Mouse (Mus musculus): ENCODE data around the gene Hdac7. TPM values are rescaled to one million over a fixed set of nuclear protein-coding genes. Genes with fewer than 3 reads are reported as not detected.

The Hdac7 gene
- polyA plus RNA-seq, 1 experiment from 2014 or later: 5.3 TPM

DNA sequence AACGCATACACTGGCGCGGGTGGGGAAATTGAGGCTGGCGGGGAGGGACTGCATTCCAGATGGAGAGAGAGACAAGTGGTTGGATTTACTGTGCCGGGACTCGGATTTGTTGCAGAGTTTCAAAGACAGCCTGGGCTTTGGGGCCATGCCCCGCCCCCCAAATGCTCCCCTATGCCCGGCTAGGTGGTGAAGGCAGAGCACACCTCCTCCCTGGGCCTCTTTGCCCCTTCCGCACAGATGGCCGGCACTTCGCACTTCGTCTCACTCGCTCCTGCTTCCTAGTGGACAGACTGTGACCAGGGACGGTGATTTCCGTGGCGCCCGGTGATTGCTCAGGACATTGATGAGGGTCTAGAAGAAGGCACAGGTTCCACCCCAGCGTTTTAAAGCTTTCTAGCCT lies 76.1 kb downstream of the Hdac7 start:
- ATAC-seq (no peak), DNase-seq (no peak)
- peak overlapping the region; percentile 67 for H3K9ac ChIP-seq (replicated peaks)
- peaks cover 14% of the 10 kb centered on the region for H3K27me3 ChIP-seq (ENCODE audit: insufficient read depth, low read length)
- TF ChIP-seq CTCF (IDR thresholded peaks at IDR 0.05; ENCODE audit: low read depth) (peak; percentile 23; the same call in 1 of the 2 replicates), EP300 (IDR thresholded peaks at IDR 0.05; ENCODE audit: low read depth) (no peak)
- WGBS (ENCODE audit: insufficient replicate concordance): 2% methylated on average over 18 of the region's 18 CpGs
- H3K36me3 ChIP-seq (replicated peaks; ENCODE audit: insufficient read depth, low read length): no peaks in the 10 kb centered on the region
- peak overlapping the region; percentile 51 for H3K4me3 ChIP-seq (ENCODE audit: low read depth, low read length)
- no peaks in the 10 kb centered on the region for H3K9me3 ChIP-seq (ENCODE audit: low read length)
- peak overlapping the region; percentile 74 for H3K27ac ChIP-seq (ENCODE audit: low read depth)
- H3K4me1 ChIP-seq (ENCODE audit: insufficient read depth): peaks cover 29% of the 10 kb centered on the region
- H3K4me2 ChIP-seq (ENCODE audit: low read depth, low read length): peak overlapping the region; percentile 84

DNA sequence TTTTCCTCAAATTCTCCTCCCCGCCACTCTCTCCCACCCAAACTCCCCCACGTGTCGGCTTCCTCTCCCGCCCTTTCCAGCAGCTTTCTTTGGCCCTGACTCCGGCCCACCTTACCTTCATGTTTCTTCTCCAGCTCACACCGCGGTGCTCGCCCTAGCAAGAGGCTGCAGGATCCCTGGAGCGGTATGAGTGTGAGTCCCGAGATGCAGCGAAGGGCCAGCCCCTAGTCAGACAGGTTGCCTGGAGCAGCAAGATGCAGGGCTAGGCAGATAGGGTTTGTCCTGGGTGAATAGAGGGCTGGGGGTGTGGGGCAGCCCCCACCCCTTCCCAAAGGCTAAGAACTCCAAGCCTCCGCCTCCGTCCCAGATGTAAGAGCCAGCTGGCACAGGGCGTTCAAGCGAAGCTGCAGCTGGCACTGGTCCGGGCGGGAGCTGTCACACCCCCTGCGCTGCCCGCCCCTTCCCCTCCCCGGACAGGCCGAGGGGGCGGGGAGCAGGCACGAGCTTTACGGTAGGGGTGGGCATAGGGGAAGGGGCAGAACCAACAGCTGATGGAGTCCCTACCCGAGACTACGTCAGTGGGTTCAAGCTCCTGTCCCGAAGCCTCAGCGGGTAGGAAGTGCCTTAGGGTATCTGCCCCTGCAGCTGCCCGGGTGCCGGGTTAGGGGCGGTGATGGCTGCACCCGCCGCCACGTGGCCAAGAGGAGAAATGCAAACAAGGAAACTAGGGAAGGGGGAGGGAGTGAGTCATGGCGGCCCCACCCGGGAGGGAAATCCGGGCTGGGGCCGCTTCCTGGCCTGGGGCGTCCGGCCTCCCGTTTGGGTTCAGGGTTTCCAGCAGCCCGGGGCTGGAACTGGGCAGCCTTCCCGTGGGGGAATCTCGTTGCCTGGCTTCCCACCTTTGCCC lies 76.8 kb downstream of the Hdac7 start, which contains the start of gene Rapgef3:
Gene Rapgef3 (minus strand): TSS at position 693 of the 907 bp plus-strand sequence.
- peak within 1 kb of the TSS; percentile 84 for H3K4me2 ChIP-seq (ENCODE audit: low read depth, low read length)
- H3K27ac ChIP-seq (ENCODE audit: low read depth): peak within 1 kb of the TSS; percentile 74
- H3K27me3 ChIP-seq (ENCODE audit: insufficient read depth, low read length): peaks cover 14% of the 10 kb centered on the region
- no peaks in the 10 kb centered on the region for H3K36me3 ChIP-seq (replicated peaks; ENCODE audit: insufficient read depth, low read length)
- peak within 1 kb of the TSS; percentile 67 for H3K9ac ChIP-seq (replicated peaks)
- no peaks in the 10 kb centered on the region for H3K9me3 ChIP-seq (ENCODE audit: low read length)
- peak within 1 kb of the TSS; percentile 51 for H3K4me3 ChIP-seq (ENCODE audit: low read depth, low read length)
- TF ChIP-seq EP300 (IDR thresholded peaks at IDR 0.05; ENCODE audit: low read depth) (no peak), CTCF (IDR thresholded peaks at IDR 0.05; ENCODE audit: low read depth) (peak; percentile 73)
- H3K4me1 ChIP-seq (ENCODE audit: insufficient read depth): peaks cover 28% of the 10 kb centered on the region
- 1% methylated on average over 39 of the region's 44 CpGs for WGBS (ENCODE audit: insufficient replicate concordance)
- ATAC-seq: peak; percentile 73
- peak; percentile 82 for DNase-seq

DNA sequence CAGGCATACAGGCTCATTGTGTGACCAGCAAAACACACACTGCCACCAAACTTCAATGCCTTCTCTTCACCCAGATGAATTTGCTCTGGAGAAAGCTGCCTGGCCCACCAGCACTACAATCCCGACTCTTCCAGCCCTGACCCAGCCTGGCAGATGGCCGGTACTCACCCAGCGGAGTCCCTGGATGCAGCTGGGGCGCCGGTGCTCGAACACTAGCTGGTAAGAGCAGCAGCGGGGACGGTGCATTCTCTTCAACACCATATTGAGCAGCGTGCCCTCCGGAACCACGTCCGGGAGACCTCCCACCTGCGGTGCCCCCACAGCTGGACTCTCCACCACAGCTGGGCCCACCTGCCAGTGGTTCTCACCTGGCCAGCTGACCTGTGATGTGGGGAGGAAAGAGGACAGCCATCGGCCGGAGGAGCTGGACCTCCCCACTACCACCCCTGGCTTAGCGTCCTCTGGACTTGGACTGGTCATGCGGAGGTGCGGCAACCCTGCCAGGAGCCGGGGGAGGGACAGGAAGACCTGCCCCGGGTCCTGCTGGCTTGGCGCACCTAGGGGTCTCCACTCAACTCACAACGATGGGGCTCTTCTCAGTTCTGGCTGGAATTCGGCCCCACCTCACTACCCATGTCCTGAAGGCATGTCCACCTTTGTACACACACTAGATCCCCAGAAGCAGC lies 77.6 kb downstream of the Hdac7 start:
- ATAC-seq: no peak
- WGBS (ENCODE audit: insufficient replicate concordance): 10% methylated on average over 23 of the region's 23 CpGs
- H3K4me3 ChIP-seq (ENCODE audit: low read depth, low read length): peak overlapping the region; percentile 51
- peaks cover 14% of the 10 kb centered on the region for H3K27me3 ChIP-seq (ENCODE audit: insufficient read depth, low read length)
- H3K4me1 ChIP-seq (ENCODE audit: insufficient read depth): peaks cover 33% of the 10 kb centered on the region
- H3K9ac ChIP-seq (replicated peaks): peak overlapping the region; percentile 38; the same call in 1 of the 2 replicates
- no peak overlapping the region; the same call in 1 of the 2 replicates for H3K27ac ChIP-seq (ENCODE audit: low read depth)
- H3K4me2 ChIP-seq (ENCODE audit: low read depth, low read length): peak overlapping the region; percentile 84
- H3K36me3 ChIP-seq (replicated peaks; ENCODE audit: insufficient read depth, low read length): no peaks in the 10 kb centered on the region
- no peak for DNase-seq
- H3K9me3 ChIP-seq (ENCODE audit: low read length): no peaks in the 10 kb centered on the region
- TF ChIP-seq EP300 (IDR thresholded peaks at IDR 0.05; ENCODE audit: low read depth): no peak
- TF ChIP-seq CTCF (IDR thresholded peaks at IDR 0.05; ENCODE audit: low read depth): no peak

DNA sequence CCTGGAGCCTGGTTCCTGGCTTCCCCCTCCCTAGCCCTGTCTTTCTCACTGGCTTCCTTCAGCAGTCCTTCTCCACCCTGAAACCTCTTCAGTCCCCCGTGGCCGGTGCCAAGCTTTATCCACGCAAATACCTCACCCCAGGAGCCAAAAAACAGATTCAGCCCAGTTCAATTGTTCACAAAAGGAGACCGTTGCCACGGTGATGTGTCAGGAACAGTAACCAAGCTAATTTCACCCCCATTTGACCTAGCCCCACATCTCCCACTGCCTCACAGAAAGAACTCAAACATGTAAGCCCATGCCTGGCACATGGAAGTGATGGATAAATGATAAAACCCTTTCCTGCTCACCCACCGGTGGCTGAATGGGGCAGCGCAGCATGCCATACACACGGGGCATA lies 78.1 kb downstream of the Hdac7 start:
- peak overlapping the region; percentile 84 for H3K4me2 ChIP-seq (ENCODE audit: low read depth, low read length)
- peaks cover 33% of the 10 kb centered on the region for H3K4me1 ChIP-seq (ENCODE audit: insufficient read depth)
- peak overlapping the region; percentile 38; the same call in 1 of the 2 replicates for H3K9ac ChIP-seq (replicated peaks)
- DNase-seq: no peak
- H3K9me3 ChIP-seq (ENCODE audit: low read length): no peaks in the 10 kb centered on the region
- no peak for ATAC-seq
- peaks cover 14% of the 10 kb centered on the region for H3K27me3 ChIP-seq (ENCODE audit: insufficient read depth, low read length)
- H3K4me3 ChIP-seq (ENCODE audit: low read depth, low read length): peak overlapping the region; percentile 51
- WGBS (ENCODE audit: insufficient replicate concordance): 30% methylated on average over 8 of the region's 8 CpGs
- H3K27ac ChIP-seq (ENCODE audit: low read depth): no peak overlapping the region; the same call in 1 of the 2 replicates
- TF ChIP-seq CTCF (IDR thresholded peaks at IDR 0.05; ENCODE audit: low read depth) (no peak), EP300 (IDR thresholded peaks at IDR 0.05; ENCODE audit: low read depth) (no peak)
- H3K36me3 ChIP-seq (replicated peaks; ENCODE audit: insufficient read depth, low read length): no peaks in the 10 kb centered on the region

DNA sequence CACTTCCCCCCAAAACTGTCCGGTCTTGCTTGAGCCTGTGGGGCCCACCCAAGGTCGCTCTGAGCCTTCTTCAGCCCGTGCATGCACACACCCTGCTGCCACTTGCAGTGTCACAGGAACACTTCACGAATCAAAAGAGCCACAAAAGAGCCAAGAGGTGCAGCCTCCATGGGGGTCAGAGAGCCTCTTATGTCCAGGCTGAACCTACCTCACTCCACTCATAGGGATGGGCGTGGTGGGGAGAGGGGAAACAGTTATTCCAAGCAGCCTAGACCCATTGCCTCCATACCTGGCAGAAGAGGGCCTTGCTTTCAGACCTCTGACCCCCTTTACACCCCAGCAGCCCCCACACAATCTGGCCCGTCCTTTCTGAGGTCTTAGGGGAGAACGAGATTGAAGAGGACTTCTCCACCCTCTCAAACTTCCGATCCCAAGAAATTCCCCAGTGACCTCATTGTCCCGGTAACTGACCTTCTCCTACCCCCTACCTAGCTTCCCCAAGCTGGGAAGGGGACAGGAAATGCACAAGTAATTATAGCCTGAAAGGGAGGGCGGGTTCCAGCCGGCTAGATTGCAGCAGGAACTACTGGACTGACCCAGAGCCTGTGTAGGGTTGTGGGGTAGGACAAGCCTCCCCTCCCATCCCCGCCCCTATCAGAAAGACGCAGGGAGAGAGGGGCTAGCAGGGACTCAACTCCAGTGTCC lies 79.1 kb downstream of the Hdac7 start:
- 41% methylated on average over 12 of the region's 13 CpGs for WGBS (ENCODE audit: insufficient replicate concordance)
- H3K36me3 ChIP-seq (replicated peaks; ENCODE audit: insufficient read depth, low read length): no peaks in the 10 kb centered on the region
- H3K4me1 ChIP-seq (ENCODE audit: insufficient read depth): peaks cover 35% of the 10 kb centered on the region
- no peak for TF ChIP-seq EP300 (IDR thresholded peaks at IDR 0.05; ENCODE audit: low read depth)
- no peak for TF ChIP-seq CTCF (IDR thresholded peaks at IDR 0.05; ENCODE audit: low read depth)
- no peak overlapping the region for H3K4me3 ChIP-seq (ENCODE audit: low read depth, low read length)
- no peak overlapping the region for H3K27ac ChIP-seq (ENCODE audit: low read depth)
- no peak for ATAC-seq
- DNase-seq: no peak
- 0 out of 2 replicates have a peak overlapping the region, but pooled peaks have one; percentile 84 for H3K4me2 ChIP-seq (ENCODE audit: low read depth, low read length)
- no peak overlapping the region for H3K9ac ChIP-seq (replicated peaks)
- no peaks in the 10 kb centered on the region for H3K9me3 ChIP-seq (ENCODE audit: low read length)
- peaks cover 14% of the 10 kb centered on the region for H3K27me3 ChIP-seq (ENCODE audit: insufficient read depth, low read length)

All from liver, postnatal 0 days (tissue).